Mouse (Mus musculus) neural tube, embryonic 13.5 days (tissue): ENCODE data around the gene Fanca. TPM values are rescaled to one million over a fixed set of nuclear protein-coding genes. Genes with fewer than 3 reads are reported as not detected.

ENCODE experiments used
- ATAC-seq: fragments of 200-750 bp; cut with Nextera tagmentation; 2 replicates; pipeline ENCODE4 v1.8.0; 2017; ENCODE audit warnings: low read depth, mild to moderate bottlenecking, moderate TSS enrichment, moderate library complexity
- H3K27ac ChIP-seq: fragments of 300-500 bp; sonication (generic); replicated peaks from 2 replicates; pipeline ENCODE4 v1.5.1; 2015; ENCODE audit warnings: moderate library complexity, mild to moderate bottlenecking, inconsistent platforms
- H3K27me3 ChIP-seq: fragments of 300-500 bp; sonication (generic); 2 replicates; pipeline ENCODE4 v1.6.1; 2015; ENCODE audit warnings: mild to moderate bottlenecking, inconsistent platforms
- H3K36me3 ChIP-seq: fragments of 300-500 bp; sonication (generic); 2 replicates; pipeline ENCODE4 v1.6.1; 2015; ENCODE audit warnings: mild to moderate bottlenecking, inconsistent platforms
- H3K4me1 ChIP-seq: fragments of 300-500 bp; sonication (generic); replicated peaks from 2 replicates; pipeline ENCODE4 v1.6.1; 2015; ENCODE audit warnings: inconsistent platforms
- H3K4me2 ChIP-seq: fragments of 300-500 bp; sonication (generic); 2 replicates; pipeline ENCODE4 v1.6.1; 2015; ENCODE audit warnings: inconsistent platforms, mild to moderate bottlenecking, moderate library complexity
- H3K4me3 ChIP-seq: fragments of 300-500 bp; sonication (generic); 2 replicates; pipeline ENCODE4 v1.5.1; 2015; ENCODE audit warnings: mild to moderate bottlenecking, inconsistent platforms
- H3K9ac ChIP-seq: fragments of 300-500 bp; sonication (generic); 2 replicates; pipeline ENCODE4 v1.6.1; 2015; ENCODE audit warnings: moderate library complexity, mild to moderate bottlenecking, inconsistent platforms
- H3K9me3 ChIP-seq: fragments of 300-500 bp; sonication (generic); 2 replicates; pipeline ENCODE4 v1.6.1; 2016; ENCODE audit warnings: inconsistent platforms
- WGBS: fragments of 180-500 bp; shearing (Covaris S2); methylation state at CpG from one replicate; pipeline ENCODE4 v1.1.7; 2015; 5-methylcytosine and 5-hydroxymethylcytosine counted together
- polyA plus RNA-seq: library from polyadenylated mRNA; unstranded; fragments of >200 nt; fragmentation: Nextera tagmentation; extraction: Ambion mirVana; gene quantifications from 2 replicates; pipeline ENCODE4 v1.2.1, GENCODE M21; 2015

The Fanca gene
- polyA plus RNA-seq, 1 experiment from 2014 or later, result 9.3 TPM

GRCm38 (mm10) chr8:123342253-123342652 is 23.9 kb upstream of the Fanca start:
- H3K9ac ChIP-seq, result no peak overlapping the region
- 91% methylated on average over 8 of the region's 8 CpGs for WGBS
- H3K36me3 ChIP-seq, result peaks cover 17% of the 10 kb centered on the region
- no peak overlapping the region for H3K4me3 ChIP-seq
- ATAC-seq, result no peak
- no peaks in the 10 kb centered on the region for H3K27me3 ChIP-seq
- no peaks in the 10 kb centered on the region for H3K9me3 ChIP-seq
- no peaks in the 10 kb centered on the region for H3K4me1 ChIP-seq
- H3K27ac ChIP-seq, result no peak overlapping the region
- H3K4me2 ChIP-seq, result no peak overlapping the region

DNA sequence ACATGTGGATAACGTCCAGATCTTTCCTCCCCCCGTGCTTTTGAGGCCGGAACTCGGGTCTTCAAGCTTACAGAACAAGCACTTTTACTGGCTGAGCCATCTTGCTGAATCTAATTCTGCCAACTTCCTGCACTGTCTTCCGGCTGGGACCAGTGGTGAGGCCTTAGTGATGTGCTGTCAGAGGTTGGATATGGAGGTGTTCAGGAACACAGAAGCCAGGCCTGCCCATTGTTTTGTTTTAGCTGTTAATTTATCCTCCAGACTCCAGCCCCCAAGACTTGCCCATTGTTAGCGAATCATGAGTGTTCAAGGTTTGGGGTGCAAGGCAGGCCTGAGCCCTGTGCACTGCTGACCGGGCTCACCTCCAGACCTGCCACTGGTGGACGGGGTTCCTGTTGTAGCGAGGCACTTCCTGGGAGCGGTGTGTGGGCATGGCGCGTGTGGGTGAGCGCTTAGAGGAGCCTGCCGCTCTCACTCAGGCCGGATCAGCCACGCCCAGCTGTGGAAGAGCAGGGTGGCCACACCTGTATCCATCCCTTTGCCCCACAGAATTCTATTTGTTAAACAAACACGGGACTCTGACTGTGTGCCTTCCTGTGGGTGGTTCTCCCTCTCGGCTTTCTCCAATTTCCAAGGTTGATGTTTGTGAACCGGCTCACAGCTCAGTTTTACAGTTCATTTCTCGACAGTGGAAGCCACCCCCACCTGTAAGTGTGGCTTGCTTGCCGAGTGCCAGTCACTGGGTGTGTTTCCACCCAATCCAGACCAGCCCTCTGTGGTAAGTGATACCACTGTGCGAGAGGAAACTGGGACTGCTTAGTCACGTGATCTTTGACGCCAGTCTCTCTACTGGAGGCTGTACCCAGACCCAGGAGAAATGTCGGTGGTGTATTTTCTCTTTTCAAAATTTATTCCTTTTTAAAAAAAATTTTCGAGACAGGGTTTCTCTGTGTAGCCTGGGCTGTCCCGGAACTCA is 23.0 kb upstream of the Fanca start:
- H3K36me3 ChIP-seq, result peaks cover 17% of the 10 kb centered on the region
- no peak overlapping the region for H3K9ac ChIP-seq
- ATAC-seq, result no peak
- no peak overlapping the region for H3K27ac ChIP-seq
- no peak overlapping the region for H3K4me2 ChIP-seq
- 93% methylated on average over 27 of the region's 27 CpGs for WGBS
- H3K4me1 ChIP-seq, result no peaks in the 10 kb centered on the region
- H3K27me3 ChIP-seq, result no peaks in the 10 kb centered on the region
- H3K4me3 ChIP-seq, result no peak overlapping the region
- no peaks in the 10 kb centered on the region for H3K9me3 ChIP-seq

DNA sequence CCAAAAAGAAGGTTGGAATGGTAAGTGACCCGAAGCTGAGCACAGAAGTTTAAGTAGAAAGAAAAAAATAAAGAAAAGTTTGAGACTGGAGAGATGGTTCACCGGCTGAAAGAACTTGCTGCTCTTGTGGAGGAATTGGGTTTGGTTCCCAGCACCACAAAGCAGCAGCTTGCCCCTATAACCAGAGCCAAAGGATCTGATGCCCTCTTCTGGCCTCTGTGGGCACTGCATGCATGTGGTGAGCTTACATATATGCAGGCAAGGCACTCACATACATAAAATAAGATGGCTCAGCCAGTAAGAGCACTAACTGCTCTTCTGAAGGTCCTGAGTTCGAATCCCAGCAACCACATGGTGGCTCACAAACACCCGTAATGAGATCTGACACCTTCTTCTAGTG is 21.7 kb upstream of the Fanca start:
- no peak overlapping the region for H3K9ac ChIP-seq
- no peaks in the 10 kb centered on the region for H3K9me3 ChIP-seq
- peaks cover 17% of the 10 kb centered on the region for H3K36me3 ChIP-seq
- H3K27me3 ChIP-seq, result no peaks in the 10 kb centered on the region
- H3K4me1 ChIP-seq, result peaks cover 7% of the 10 kb centered on the region
- no peak overlapping the region for H3K4me2 ChIP-seq
- H3K27ac ChIP-seq, result no peak overlapping the region
- ATAC-seq, result no peak
- no peak overlapping the region for H3K4me3 ChIP-seq
- 93% methylated on average over 4 of the region's 4 CpGs for WGBS

- no peak overlapping the region for H3K4me3 ChIP-seq
- no peak overlapping the region for H3K9ac ChIP-seq
- peaks cover 17% of the 10 kb centered on the region for H3K36me3 ChIP-seq
- no peaks in the 10 kb centered on the region for H3K9me3 ChIP-seq
- H3K4me2 ChIP-seq, result no peak overlapping the region
- ATAC-seq, result no peak
- H3K27me3 ChIP-seq, result no peaks in the 10 kb centered on the region
- WGBS, result 82% methylated on average over 3 of the region's 3 CpGs
- H3K4me1 ChIP-seq, result peaks cover 25% of the 10 kb centered on the region
- no peak overlapping the region for H3K27ac ChIP-seq
Measured at GRCm38 (mm10) chr8:123337475-123337874, 19.1 kb upstream of the Fanca start.

GRCm38 (mm10) chr8:123334467-123334866 is 16.1 kb upstream of the Fanca start:
- Histone ChIP-seq H3K4me3 (peak overlapping the region; percentile 85), H3K36me3 (peaks cover under 1% of the 10 kb centered on the region; the same call in 1 of the 2 replicates), H3K9ac (peak overlapping the region; percentile 94), H3K9me3 (no peaks in the 10 kb centered on the region), H3K4me1 (peaks cover 36% of the 10 kb centered on the region), H3K27ac (peak overlapping the region; percentile 96), H3K27me3 (no peaks in the 10 kb centered on the region), H3K4me2 (peak overlapping the region; percentile 63)
- 7% methylated on average over 1 of the region's 1 CpGs for WGBS
- ATAC-seq, result no peak

DNA sequence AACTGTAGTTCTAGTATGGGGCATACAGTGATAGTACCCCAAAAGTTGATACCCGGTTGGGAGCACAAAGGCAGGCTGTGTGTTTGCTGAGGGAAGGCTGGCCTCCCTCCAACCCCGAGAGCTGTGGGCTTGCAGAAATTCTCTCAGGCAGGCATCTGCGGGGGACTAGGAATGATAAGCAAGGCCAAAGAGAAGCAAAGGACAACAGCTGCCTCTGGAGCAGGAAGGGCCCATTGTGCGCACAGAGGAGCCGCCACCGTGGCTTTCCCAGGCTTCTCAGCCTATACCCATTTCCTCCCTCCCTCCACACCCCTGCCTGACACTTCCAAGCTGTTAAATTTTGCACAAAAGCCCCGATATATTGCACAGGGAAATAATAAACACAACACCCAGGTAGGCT is 15.5 kb upstream of the Fanca start:
- WGBS, result 1% methylated on average over 7 of the region's 7 CpGs
- no peak for ATAC-seq
- peak overlapping the region; percentile 85 for H3K4me3 ChIP-seq

DNA sequence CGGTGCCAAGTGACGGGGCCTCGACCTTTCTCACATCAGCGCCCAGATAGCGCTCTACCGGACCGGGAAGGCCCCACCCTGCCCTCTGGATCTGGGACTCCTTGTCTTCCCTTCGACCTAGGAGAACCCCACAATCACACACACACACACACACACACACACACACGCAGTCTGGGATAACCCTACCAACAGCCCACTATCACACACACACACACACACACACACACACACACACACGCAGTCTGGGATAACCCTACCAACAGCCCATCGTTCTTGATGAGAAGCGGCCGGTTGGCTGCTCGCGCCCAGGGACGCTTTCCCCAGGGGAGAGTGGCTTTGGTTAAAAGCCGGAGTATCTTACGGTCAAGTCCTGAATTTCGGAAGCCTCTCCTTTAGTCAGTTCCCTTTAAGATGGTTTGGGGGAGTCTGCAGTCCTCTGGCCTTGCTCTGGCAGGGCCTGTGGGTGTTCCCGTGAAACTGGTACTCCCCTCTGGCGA is 14.8 kb upstream of the Fanca start:
- H3K9ac ChIP-seq, result peak overlapping the region; percentile 94
- peak overlapping the region; percentile 63 for H3K4me2 ChIP-seq
- H3K4me3 ChIP-seq, result peak overlapping the region; percentile 85
- H3K4me1 ChIP-seq, result peaks cover 36% of the 10 kb centered on the region
- no peaks in the 10 kb centered on the region for H3K9me3 ChIP-seq
- H3K36me3 ChIP-seq, result no peaks in the 10 kb centered on the region
- H3K27me3 ChIP-seq, result no peaks in the 10 kb centered on the region
- H3K27ac ChIP-seq, result peak overlapping the region; percentile 96
- WGBS, result 1% methylated on average over 19 of the region's 21 CpGs
- peak; percentile 48 for ATAC-seq

More for the DNA sequence above, 15.5 kb upstream of the Fanca start:
- peak overlapping the region; percentile 96 for H3K27ac ChIP-seq
- peaks cover 36% of the 10 kb centered on the region for H3K4me1 ChIP-seq
- H3K4me2 ChIP-seq, result peak overlapping the region; percentile 63
- H3K9me3 ChIP-seq, result no peaks in the 10 kb centered on the region
- no peaks in the 10 kb centered on the region for H3K36me3 ChIP-seq
- peak overlapping the region; percentile 94 for H3K9ac ChIP-seq
- no peaks in the 10 kb centered on the region for H3K27me3 ChIP-seq

- Histone ChIP-seq H3K27me3 (no peaks in the 10 kb centered on the region), H3K4me1 (peaks cover 36% of the 10 kb centered on the region), H3K4me2 (peak within 1 kb of the TSS; percentile 63), H3K27ac (peak within 1 kb of the TSS; percentile 96), H3K9ac (peak within 1 kb of the TSS; percentile 94), H3K36me3 (no peaks in the 10 kb centered on the region), H3K4me3 (peak within 1 kb of the TSS; percentile 85), H3K9me3 (no peaks in the 10 kb centered on the region)
- under 1% methylated on average over 80 of the region's 85 CpGs for WGBS
- peak; percentile 92 for ATAC-seq
Measured at GRCm38 (mm10) chr8:123332262-123333090, 14.1 kb upstream of the Fanca start, which contains the start of gene Spire2. Gene Spire2, plus strand, starts transcription at chr8:123332713.

DNA sequence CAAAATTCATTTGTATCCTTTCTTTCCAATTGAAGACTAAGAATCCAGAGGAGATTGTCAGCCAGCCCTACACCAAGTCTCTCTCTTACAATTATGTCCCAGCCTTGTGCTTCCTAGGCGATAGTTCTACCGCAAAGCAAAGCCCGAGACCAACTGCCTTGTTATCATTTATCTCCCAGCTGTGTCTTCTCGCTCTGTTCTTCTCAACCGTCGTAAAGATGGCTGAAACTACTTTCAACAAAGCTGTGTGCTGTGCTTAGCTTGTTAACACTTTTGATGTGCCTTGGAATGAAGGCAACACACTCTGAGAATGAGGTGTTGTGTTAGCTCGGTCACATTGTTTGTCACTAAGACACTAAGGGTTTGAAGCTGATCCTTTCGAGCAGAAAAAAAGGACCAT is 13.4 kb upstream of the Fanca start:
- H3K4me2 ChIP-seq, result peak overlapping the region; percentile 63
- H3K27me3 ChIP-seq, result no peaks in the 10 kb centered on the region
- 18% methylated on average over 8 of the region's 8 CpGs for WGBS
- ATAC-seq, result no peak
- no peaks in the 10 kb centered on the region for H3K36me3 ChIP-seq
- no peaks in the 10 kb centered on the region for H3K9me3 ChIP-seq
- peak overlapping the region; percentile 94 for H3K9ac ChIP-seq
- peak overlapping the region; percentile 85 for H3K4me3 ChIP-seq
- peak overlapping the region; percentile 96 for H3K27ac ChIP-seq
- H3K4me1 ChIP-seq, result peaks cover 36% of the 10 kb centered on the region

GRCm38 (mm10) chr8:123331301-123331700 is 12.9 kb upstream of the Fanca start:
- WGBS, result 87% methylated on average over 2 of the region's 2 CpGs
- H3K27ac ChIP-seq, result peak overlapping the region; percentile 96
- peak overlapping the region; percentile 85; the same call in 1 of the 2 replicates for H3K4me3 ChIP-seq
- no peak for ATAC-seq
- H3K9me3 ChIP-seq, result no peaks in the 10 kb centered on the region
- H3K4me2 ChIP-seq, result peak overlapping the region; percentile 63
- peak overlapping the region; percentile 94; the same call in 1 of the 2 replicates for H3K9ac ChIP-seq
- peaks cover 36% of the 10 kb centered on the region for H3K4me1 ChIP-seq
- no peaks in the 10 kb centered on the region for H3K36me3 ChIP-seq
- no peaks in the 10 kb centered on the region for H3K27me3 ChIP-seq

GRCm38 (mm10) chr8:123330701-123331100 is 12.3 kb upstream of the Fanca start:
- peaks cover 35% of the 10 kb centered on the region for H3K4me1 ChIP-seq
- H3K36me3 ChIP-seq, result no peaks in the 10 kb centered on the region
- WGBS, result 83% methylated on average over 6 of the region's 6 CpGs
- no peak overlapping the region; the same call in 1 of the 2 replicates for H3K9ac ChIP-seq
- H3K9me3 ChIP-seq, result no peaks in the 10 kb centered on the region
- no peak overlapping the region for H3K4me2 ChIP-seq
- no peak for ATAC-seq
- 0 out of 2 replicates have a peak overlapping the region, but pooled peaks have one; percentile 96 for H3K27ac ChIP-seq
- no peaks in the 10 kb centered on the region for H3K27me3 ChIP-seq
- no peak overlapping the region for H3K4me3 ChIP-seq
